Mouse (Mus musculus): ENCODE measurements around the gene Mapk1.

GRCm38 (mm10) chr16:16959907-16960306 is 23.3 kb upstream of the Mapk1 start:
- no peak for TF ChIP-seq POLR2A (IDR thresholded peaks at IDR 0.05; ENCODE audit: low read depth, low read length)
- no peak for TF ChIP-seq CTCF (IDR thresholded peaks at IDR 0.05; ENCODE audit: borderline replicate concordance, insufficient read depth, low read length)

All from embryonic fibroblast, embryonic 13.5 days (primary cell).